ENCODE assay signal across 11 mouse cellular contexts in the genomic region with DNA sequence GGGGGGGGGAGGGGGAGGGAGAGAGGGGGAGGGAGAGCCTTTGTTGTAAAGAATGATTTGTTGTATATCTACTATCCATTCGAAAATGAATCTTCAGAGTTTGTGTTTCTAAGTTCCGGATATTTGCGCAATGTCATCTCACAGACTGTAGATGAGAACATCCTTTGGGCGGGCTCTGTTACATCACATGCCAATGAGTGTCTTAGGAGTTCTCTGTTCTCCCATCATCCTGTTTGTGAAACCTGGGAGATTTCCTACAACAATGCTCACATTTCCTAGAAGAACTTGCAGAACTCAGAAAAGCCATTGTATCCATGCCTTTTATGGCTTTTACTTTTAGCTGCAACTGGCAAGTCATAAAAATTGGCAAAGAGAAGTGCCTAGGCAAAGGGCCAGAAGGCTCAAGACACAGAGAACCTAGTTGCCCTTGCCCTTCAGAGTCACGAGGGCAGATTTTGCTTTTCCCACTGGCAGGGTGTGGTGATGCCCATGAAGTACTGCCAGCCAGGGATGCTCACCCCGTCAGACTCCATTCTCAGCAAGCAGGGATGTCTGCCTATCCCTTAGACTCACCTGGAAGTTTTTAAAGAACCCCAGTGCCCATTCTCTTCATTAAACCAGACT. TPM values are rescaled to one million over a fixed set of nuclear protein-coding genes. Genes with fewer than 3 reads are reported as not detected.
DNase-seq lines count a peak whose midpoint lies in the region.
"Had no signal": no experiment of that assay in that cellular context is flagged by ENCODE, and none has a peak within 500 bp of the region (broad histone marks: within the 10 kb centered on the region; RNA-seq: fewer than 3 reads in every experiment).

No protein-coding gene starts in this region.

- intact Hi-C loops in left cerebral cortex, postnatal 14 days (cut with DNase I): no loop called here

- DNase-seq in lung, postnatal 10 days: peak; percentile 2
- DNase-seq in lung, postnatal 4 days: no peak
- DNase-seq in adrenal gland, adult 8-10 months: peak; percentile 49
- DNase-seq in lung, postnatal 25 days (ENCODE audit: low spot score): peak; percentile 26
- no peak for DNase-seq in right cerebral cortex, adult 18-20 months
- no peak for DNase-seq in left cerebral cortex, postnatal 14 days (ENCODE audit: low spot score in 2 of 2)
- DNase-seq in c-Kit-positive CD71-positive TER-119-positive erythroid progenitor cells, embryonic 14.5 days (ENCODE audit: low spot score): no peak
- DNase-seq: cerebellum, adult 9-11 months had no signal

RNA-seq across cellular contexts. Expression of a gene that starts 8.3 kb away (rescaled TPM):
- not detected for total RNA-seq in adrenal gland, adult 8-10 months (2022)
- total RNA-seq in left cerebral cortex, postnatal 14 days (2021): 1 to 10 TPM in 1 of 2 experiments, under 1 TPM in 1; 0.97 to 3.1 TPM
- total RNA-seq: heart, adult 18-20 months; liver, adult 2 months had no signal

RNA-seq across cellular contexts. Expression of a gene that starts 13.4 kb away (rescaled TPM):
- total RNA-seq in adrenal gland, adult 8-10 months (2022): 10 to 100 TPM in 1 of 4 experiments, 1 to 10 TPM in 3; 1.4 to 12.0 (median 5.6) TPM
- total RNA-seq in left cerebral cortex, postnatal 14 days (2021): not detected
- total RNA-seq: layer of hippocampus, adult 2 months had no signal

RNA-seq across cellular contexts. Expression of a gene that starts 29.6 kb away (rescaled TPM):
- total RNA-seq in adrenal gland, adult 8-10 months (2022): 1 to 10 TPM in 2 of 4 experiments, not detected in 2; 1.3 to 2.2 TPM
- total RNA-seq in left cerebral cortex, postnatal 14 days (2021): not detected
- total RNA-seq: heart, adult 18-20 months; layer of hippocampus, adult 2 months had no signal

RNA-seq across cellular contexts. Expression of a gene that starts 36.3 kb away (rescaled TPM):
- total RNA-seq in adrenal gland, adult 8-10 months (2022): 10 to 100 TPM; 15.7 to 22.4 (median 18.8) TPM
- 10 to 100 TPM; 12.6 to 14.8 TPM for total RNA-seq in left cerebral cortex, postnatal 14 days (2021)

RNA-seq across cellular contexts. Expression of a gene that starts 54.8 kb away (rescaled TPM):
- total RNA-seq in adrenal gland, adult 8-10 months (2022): 1 to 10 TPM in 1 of 4 experiments, under 1 TPM in 2, not detected in 1; 0.52 to 1.4 (median 0.59) TPM
- not detected for total RNA-seq in left cerebral cortex, postnatal 14 days (2021)
- total RNA-seq: heart, adult 18-20 months; layer of hippocampus, adult 2 months; liver, adult 2 months had no signal

Comparison
In these comparisons a context has a peak if more than half of its experiments do, and no peak if none do; other contexts are left out.
1. DNase-seq: peak in lung, postnatal 10 days (single experiment), adrenal gland, adult 8-10 months (single experiment) and lung, postnatal 25 days (single experiment); none in lung, postnatal 4 days (0 of 2), right cerebral cortex, adult 18-20 months (single experiment), left cerebral cortex, postnatal 14 days (0 of 2) and c-Kit-positive CD71-positive TER-119-positive erythroid progenitor cells, embryonic 14.5 days (single experiment).